ENCODE assay signal across 12 mouse cellular contexts in genomic region chr4:149574391-149574821, GRCm38 (mm10). TPM values are rescaled to one million over a fixed set of nuclear protein-coding genes. Genes with fewer than 3 reads are reported as not detected.
A peak's percentile ranks its signal among the peaks of the same experiment; 100 is the strongest.
DNase-seq lines count a peak whose midpoint lies in the region; ATAC-seq and TF ChIP-seq lines count a peak whose summit lies in the region.
"Had no signal": no experiment of that assay in that cellular context is flagged by ENCODE, and none has a peak within 500 bp of the region (broad histone marks: within the 10 kb centered on the region; RNA-seq: fewer than 3 reads in every experiment).

No protein-coding gene starts in this region.

- TF ChIP-seq CTCF in gastrocnemius, adult 2 months (IDR thresholded peaks at IDR 0.05), result no peak

- no peaks in the 10 kb centered on the region for H3K4me1 ChIP-seq in heart, embryonic 11.5 days (ENCODE audit: control insufficient read depth, insufficient read depth, low read length)

- H3K36me3 ChIP-seq in heart, embryonic 11.5 days (ENCODE audit: control insufficient read depth, insufficient read depth, low read length), result no peaks in the 10 kb centered on the region
- H3K36me3 ChIP-seq: midbrain, embryonic 15.5 days had no signal

- no peak overlapping the region for H3K9ac ChIP-seq in heart, embryonic 11.5 days (ENCODE audit: low read depth, low read length)
- H3K9ac ChIP-seq: midbrain, embryonic 15.5 days had no signal

- H3K9me3 ChIP-seq in heart, embryonic 11.5 days (replicated peaks; ENCODE audit: control insufficient read depth, low read length), result no peaks in the 10 kb centered on the region
- H3K9me3 ChIP-seq: midbrain, embryonic 15.5 days had no signal

- H3K4me2 ChIP-seq in heart, embryonic 11.5 days, result 0 out of 2 replicates have a peak overlapping the region, but pooled peaks have one; percentile 12
- H3K4me2 ChIP-seq: midbrain, embryonic 15.5 days had no signal

- peaks cover 27% of the 10 kb centered on the region for H3K27me3 ChIP-seq in heart, embryonic 11.5 days (ENCODE audit: control insufficient read depth, insufficient read depth, low read length)
- H3K27me3 ChIP-seq: midbrain, embryonic 15.5 days had no signal

- DNase-seq in gastrocnemius, adult 2 months, result peak; percentile 71
- no peak for DNase-seq in gastrocnemius, postnatal 10 days
- DNase-seq in ovary, postnatal 36 days (ENCODE audit: low spot score), result peak; percentile 15
- no peak for DNase-seq in ovary, postnatal 14 days (ENCODE audit: low spot score)
- peak; percentile 63 for DNase-seq in skeletal muscle tissue, adult 2 months (ENCODE audit: low read depth, low spot score)
- no peak for DNase-seq in left cerebral cortex, adult 8-10 months (ENCODE audit: low spot score in 2 of 2)
- DNase-seq in thymus, postnatal 4 days, result no peak
- DNase-seq: cerebellum, postnatal 14 days; layer of hippocampus, postnatal 36 days; lung, postnatal 4 days had no signal

- no peak for ATAC-seq in heart, embryonic 11.5 days (replicated peaks; ENCODE audit: insufficient number of reproducible peaks, low FRiP score, low TSS enrichment)
- ATAC-seq: midbrain, embryonic 15.5 days had no signal

- peak overlapping the region; percentile 71 for H3K27ac ChIP-seq in gastrocnemius, adult 2 months
- no peak overlapping the region for H3K27ac ChIP-seq in heart, embryonic 11.5 days (ENCODE audit: low read depth, low read length)
- H3K27ac ChIP-seq: midbrain, embryonic 15.5 days had no signal

- 66% methylated on average over 14 of the region's 14 CpGs for WGBS in heart, embryonic 11.5 days (ENCODE audit: insufficient replicate concordance)

- H3K4me3 ChIP-seq in gastrocnemius, adult 2 months, result peak overlapping the region; percentile 33; the same call in 1 of the 2 replicates
- H3K4me3 ChIP-seq in heart, embryonic 11.5 days (ENCODE audit: low read depth, low read length), result no peak overlapping the region
- H3K4me3 ChIP-seq: midbrain, embryonic 15.5 days had no signal

- intact Hi-C loops in gastrocnemius, adult 2 months (cut with DNase I), result no loop called here

RNA-seq across cellular contexts. Expression of gene Clstn1, which starts 11.9 kb away (rescaled TPM):
- 10 to 100 TPM; 24.0 to 38.2 TPM for total RNA-seq in gastrocnemius, adult 2 months (2021)
- total RNA-seq in gastrocnemius, postnatal 10 days (2021), result 10 to 100 TPM; 63.5 to 69.0 TPM
- 12.3 and 18.1 TPM in 2 replicates for polyA plus RNA-seq in heart, embryonic 11.5 days (2014; fragmentation: Nextera tagmentation; extraction: Ambion mirVana)
- 1,000 to 10,000 TPM; 1,199 to 1,281 (median 1,221) TPM for total RNA-seq in left cerebral cortex, adult 8-10 months (2022)

RNA-seq across cellular contexts. Expression of gene Ctnnbip1, which starts 56.4 kb away (rescaled TPM):
- 10 to 100 TPM; 19.0 to 21.4 TPM for total RNA-seq in gastrocnemius, adult 2 months (2021)
- 10 to 100 TPM; 61.4 to 76.9 TPM for total RNA-seq in gastrocnemius, postnatal 10 days (2021)
- 36.3 and 36.8 TPM in 2 replicates for polyA plus RNA-seq in heart, embryonic 11.5 days (2014; fragmentation: Nextera tagmentation; extraction: Ambion mirVana)
- 10 to 100 TPM; 29.0 to 40.0 (median 33.0) TPM for total RNA-seq in left cerebral cortex, adult 8-10 months (2022)

Comparison
In these comparisons a context has a peak if more than half of its experiments do, and no peak if none do; other contexts are left out.
1. DNase-seq: peak in gastrocnemius, adult 2 months (single experiment), ovary, postnatal 36 days (single experiment) and skeletal muscle tissue, adult 2 months (single experiment); none in gastrocnemius, postnatal 10 days (single experiment), ovary, postnatal 14 days (single experiment), left cerebral cortex, adult 8-10 months (0 of 2) and thymus, postnatal 4 days (single experiment).
2. RNA of gene Clstn1, which starts 11.9 kb away (total RNA-seq): 1,199 to 1,281 TPM in left cerebral cortex, adult 8-10 months; 63.5 to 69.0 TPM in gastrocnemius, postnatal 10 days and 24.0 to 38.2 TPM in gastrocnemius, adult 2 months; every median in the first group is over 10 times any median in the second.